Mouse (Mus musculus) ovary, postnatal 36 days (tissue): ENCODE data around the gene Kcne3.

ENCODE experiments used
- DNase-seq: peaks from one replicate; pipeline ENCODE4 v3.0.0; 2022; ENCODE audit warnings: low spot score, mixed read lengths

The Kcne3 gene

GRCm38 (mm10) chr7:100181614-100182013 lies 5.3 kb downstream of the Kcne3 start:
- DNase-seq = no peak

GRCm38 (mm10) chr7:100182388-100182787 lies 6.1 kb downstream of the Kcne3 start:
- no peak for DNase-seq

GRCm38 (mm10) chr7:100187601-100188000 lies 11.3 kb downstream of the Kcne3 start:
- DNase-seq = peak; percentile 34

- DNase-seq = no peak
These were observed 13.9 kb downstream of the Kcne3 start for GRCm38 (mm10) chr7:100190167-100190566.

GRCm38 (mm10) chr7:100190778-100191177 lies 14.5 kb downstream of the Kcne3 start:
- peak; percentile 45 for DNase-seq

GRCm38 (mm10) chr7:100201191-100201590 lies 24.9 kb downstream of the Kcne3 start:
- DNase-seq = no peak

- DNase-seq = no peak
These were observed 27.3 kb downstream of the Kcne3 start for GRCm38 (mm10) chr7:100203616-100204015.

GRCm38 (mm10) chr7:100204871-100205270 lies 28.6 kb downstream of the Kcne3 start:
- no peak for DNase-seq

- no peak for DNase-seq
These were observed 29.8 kb downstream of the Kcne3 start for GRCm38 (mm10) chr7:100206144-100206543.

GRCm38 (mm10) chr7:100207886-100208285 lies 31.6 kb downstream of the Kcne3 start:
- no peak for DNase-seq

- no peak for DNase-seq
These were observed 38.0 kb downstream of the Kcne3 start for GRCm38 (mm10) chr7:100214310-100214709.

GRCm38 (mm10) chr7:100215116-100215732 lies 38.9 kb downstream of the Kcne3 start:
- no peak for DNase-seq

GRCm38 (mm10) chr7:100215976-100216375 lies 39.7 kb downstream of the Kcne3 start:
- no peak for DNase-seq

- no peak for DNase-seq
These were observed 40.6 kb downstream of the Kcne3 start for GRCm38 (mm10) chr7:100216601-100217565.

GRCm38 (mm10) chr7:100227158-100227875 lies 51.0 kb downstream of the Kcne3 start, which contains the start of gene Pgm2l1:
Gene Pgm2l1, plus strand, starts transcription at chr7:100227394.
- peak; percentile 95 for DNase-seq

GRCm38 (mm10) chr7:100227896-100228525 lies 51.7 kb downstream of the Kcne3 start:
- peak; percentile 43 for DNase-seq

- no peak for DNase-seq
These were observed 52.7 kb downstream of the Kcne3 start for GRCm38 (mm10) chr7:100228957-100229356.

- no peak for DNase-seq
These were observed 54.3 kb downstream of the Kcne3 start for GRCm38 (mm10) chr7:100230646-100231045.

GRCm38 (mm10) chr7:100231661-100232060 lies 55.4 kb downstream of the Kcne3 start:
- DNase-seq = no peak

- DNase-seq = no peak
These were observed 57.4 kb downstream of the Kcne3 start for GRCm38 (mm10) chr7:100233681-100234080.
